Mouse (Mus musculus) CH12F3 (cell line): ENCODE results near the gene Lonp2.

Source experiments
- in situ Hi-C: fragments of 300-500 bp; cut with MboI; formaldehyde crosslinking; loops from 2 replicates; pipeline ENCODE4 v1.14.3; 2020; ENCODE audit warnings: low sequenced_read_pairs

Lonp2 gene

DNA sequence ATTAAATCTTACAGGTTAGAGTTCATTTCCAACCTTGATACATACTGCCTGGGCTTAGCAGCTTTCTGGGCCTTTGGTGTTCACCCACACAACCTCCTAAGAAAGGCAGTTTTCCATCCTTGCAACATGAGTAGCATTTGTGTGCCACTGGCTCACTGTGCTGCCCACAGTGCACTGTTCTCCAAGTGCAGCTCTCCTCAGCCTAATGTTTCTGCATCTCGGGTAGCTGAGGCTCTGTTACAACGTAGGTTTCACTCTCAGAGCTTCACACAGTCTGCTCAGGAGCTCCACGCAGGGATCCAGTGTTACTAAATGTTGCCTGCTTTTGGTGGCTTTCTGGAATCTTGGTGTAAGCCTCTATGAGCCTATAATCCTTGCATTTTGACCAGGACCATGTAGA is 81.5 kb downstream of the Lonp2 start:
- in situ Hi-C loops: no loop called here

GRCm38 (mm10) chr8:86706756-86707155 is 82.9 kb downstream of the Lonp2 start:
- in situ Hi-C loops: no loop called here

GRCm38 (mm10) chr8:86707873-86708272 is 84.0 kb downstream of the Lonp2 start:
- in situ Hi-C loops: no loop called here

- in situ Hi-C loops: no loop called here
Measured at GRCm38 (mm10) chr8:86712594-86712993, 88.8 kb downstream of the Lonp2 start.

DNA sequence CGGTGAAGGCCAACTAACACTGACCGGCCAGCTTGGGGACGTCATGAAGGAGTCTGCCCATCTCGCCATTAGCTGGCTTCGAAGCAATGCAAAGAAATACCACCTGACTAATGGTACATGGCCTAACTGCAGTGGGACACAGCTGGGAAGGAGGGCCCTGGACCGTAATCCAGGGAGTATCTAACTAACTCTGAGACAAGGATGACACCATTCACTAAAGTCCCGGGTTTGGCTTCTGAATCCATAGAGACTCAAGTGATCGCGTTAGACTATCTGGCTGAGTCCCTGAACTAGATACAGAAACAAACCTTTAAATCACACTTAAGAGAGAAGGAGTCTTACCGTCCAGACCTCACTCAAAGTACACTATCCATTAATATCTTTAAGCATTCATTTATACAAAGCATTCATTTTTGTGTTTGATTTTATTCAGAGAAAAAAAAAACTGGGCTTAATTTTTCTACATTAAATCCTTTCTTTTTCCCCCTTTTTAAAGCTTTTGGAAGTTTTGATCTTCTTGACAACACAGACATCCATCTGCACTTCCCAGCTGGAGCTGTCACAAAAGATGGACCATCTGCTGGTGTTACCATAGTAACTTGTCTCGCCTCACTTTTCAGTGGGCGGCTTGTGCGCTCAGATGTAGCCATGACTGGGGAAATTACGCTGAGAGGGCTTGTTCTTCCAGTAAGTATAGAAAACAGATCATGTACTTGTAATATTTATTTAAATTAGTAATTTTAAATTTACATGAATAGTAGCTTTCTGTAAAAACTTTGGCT is 89.8 kb downstream of the Lonp2 start:
- in situ Hi-C loops: no loop called here

- in situ Hi-C loops: no loop called here
Measured at GRCm38 (mm10) chr8:86718332-86718994, 94.6 kb downstream of the Lonp2 start.

GRCm38 (mm10) chr8:86719368-86719767 is 95.5 kb downstream of the Lonp2 start:
- in situ Hi-C loops: no loop called here

GRCm38 (mm10) chr8:86720756-86721459 is 97.1 kb downstream of the Lonp2 start:
- in situ Hi-C loops: no loop called here

GRCm38 (mm10) chr8:86721490-86721889 is 97.6 kb downstream of the Lonp2 start:
- in situ Hi-C loops: no loop called here

DNA sequence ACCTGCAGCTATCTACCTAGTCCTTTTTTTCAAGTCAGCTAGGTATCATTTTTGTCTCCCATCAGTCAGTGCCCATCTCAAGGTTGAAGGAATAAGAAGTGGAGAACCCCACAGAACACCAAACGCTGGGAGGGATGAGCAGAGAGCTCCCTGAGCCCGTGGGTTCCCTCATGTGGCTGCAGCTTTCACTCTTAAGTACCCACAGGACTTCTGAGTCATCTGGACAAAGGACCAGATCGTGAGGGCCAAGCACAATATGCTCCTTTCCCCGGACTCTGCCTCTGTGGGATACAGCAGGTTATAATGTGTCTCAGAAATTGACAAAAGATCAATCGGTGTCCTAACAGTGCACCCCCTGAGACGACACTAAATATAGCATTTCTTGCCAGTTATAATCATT is 103.1 kb downstream of the Lonp2 start:
- in situ Hi-C loops: no loop called here

DNA sequence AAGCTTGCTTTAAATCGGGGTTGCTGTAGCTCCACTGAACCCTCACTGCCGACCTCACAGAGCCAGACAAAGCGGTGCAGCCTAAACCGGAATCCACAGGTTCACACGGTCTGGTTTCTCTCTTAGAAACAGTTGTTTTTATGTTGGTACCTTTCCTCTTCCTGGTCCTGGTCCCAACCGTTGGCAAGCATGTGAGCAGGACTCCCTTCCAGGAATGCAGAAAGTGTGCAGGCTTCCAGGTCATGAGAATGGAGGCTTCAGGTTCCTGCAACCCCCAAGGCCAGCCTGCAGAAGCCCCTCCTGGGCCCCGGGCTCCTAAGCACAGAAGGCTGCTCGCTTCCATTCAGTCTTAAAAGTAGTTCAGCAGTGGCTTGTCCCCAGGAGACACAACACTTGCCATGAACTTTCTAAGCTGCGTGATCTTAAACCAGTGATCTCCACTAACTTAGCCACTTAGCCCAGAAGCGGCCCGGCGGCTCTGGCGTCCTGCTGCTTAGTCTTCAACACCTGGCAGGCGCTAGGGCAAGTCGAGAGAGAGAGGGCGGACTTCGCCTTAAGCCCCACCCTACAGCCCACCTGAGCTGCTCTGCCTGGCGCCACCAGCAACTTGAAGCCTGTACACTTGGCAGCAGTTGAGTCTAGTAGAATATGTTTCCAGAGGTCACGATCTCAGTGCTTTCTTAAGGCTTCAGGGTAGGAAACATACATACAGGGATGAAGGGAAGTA is 104.5 kb downstream of the Lonp2 start:
- in situ Hi-C loops: no loop called here

GRCm38 (mm10) chr8:86730303-86730702 is 106.5 kb downstream of the Lonp2 start:
- in situ Hi-C loops: no loop called here

DNA sequence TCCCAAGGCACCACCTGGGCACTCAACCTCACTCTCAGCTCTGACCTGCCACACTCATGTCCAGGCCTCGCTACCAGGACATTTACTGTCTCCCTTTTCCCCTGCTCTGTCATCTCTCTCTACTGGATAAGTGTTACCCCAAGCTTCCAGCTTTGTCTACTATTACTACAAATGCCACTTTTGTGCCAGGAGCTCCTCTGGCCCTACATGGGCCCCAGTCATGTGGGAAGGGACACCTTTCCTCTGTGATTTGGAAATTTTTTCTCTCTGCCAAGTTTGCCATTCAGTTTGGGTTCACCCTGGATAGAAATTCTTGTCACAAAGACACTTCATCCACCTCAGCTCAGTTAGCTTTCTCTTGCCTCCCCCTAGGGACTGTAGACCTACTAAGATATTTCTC is 107.0 kb downstream of the Lonp2 start:
- in situ Hi-C loops: no loop called here

- in situ Hi-C loops: no loop called here
Measured at GRCm38 (mm10) chr8:86734171-86734570, 110.3 kb downstream of the Lonp2 start.

- in situ Hi-C loops: no loop called here
Measured at GRCm38 (mm10) chr8:86734954-86735353, 111.1 kb downstream of the Lonp2 start.

DNA sequence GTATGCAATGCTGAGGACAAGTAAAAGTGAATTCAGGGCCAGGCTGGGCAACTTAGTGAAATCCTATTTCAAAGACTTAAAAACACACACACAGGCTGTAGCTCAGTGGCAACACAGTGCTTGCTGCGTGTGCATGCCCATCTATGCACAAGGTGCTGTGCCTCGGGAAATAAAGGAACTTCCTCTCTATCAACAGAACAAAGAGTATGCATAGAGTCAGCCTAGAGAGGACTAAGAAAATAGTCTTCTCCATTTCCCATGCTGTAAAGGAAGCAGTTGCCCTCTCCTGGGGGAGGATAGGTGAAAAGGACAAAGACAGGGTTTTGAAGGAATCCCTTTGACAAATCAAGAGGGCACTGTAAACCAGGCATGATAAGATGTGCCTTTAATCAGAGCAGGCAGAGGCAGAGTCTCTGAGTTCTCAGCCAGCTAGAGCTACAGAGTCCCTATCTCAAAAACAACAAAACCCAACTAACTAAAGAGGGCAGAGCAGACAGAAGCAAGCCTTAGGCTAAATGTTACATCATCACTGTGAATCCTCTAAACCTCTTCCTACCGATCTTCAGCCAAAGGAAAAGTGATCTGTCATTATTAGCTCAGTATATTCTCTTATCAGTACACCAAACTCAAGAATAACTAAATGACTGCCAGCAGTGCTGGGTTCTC is 111.7 kb downstream of the Lonp2 start:
- in situ Hi-C loops: no loop called here

DNA sequence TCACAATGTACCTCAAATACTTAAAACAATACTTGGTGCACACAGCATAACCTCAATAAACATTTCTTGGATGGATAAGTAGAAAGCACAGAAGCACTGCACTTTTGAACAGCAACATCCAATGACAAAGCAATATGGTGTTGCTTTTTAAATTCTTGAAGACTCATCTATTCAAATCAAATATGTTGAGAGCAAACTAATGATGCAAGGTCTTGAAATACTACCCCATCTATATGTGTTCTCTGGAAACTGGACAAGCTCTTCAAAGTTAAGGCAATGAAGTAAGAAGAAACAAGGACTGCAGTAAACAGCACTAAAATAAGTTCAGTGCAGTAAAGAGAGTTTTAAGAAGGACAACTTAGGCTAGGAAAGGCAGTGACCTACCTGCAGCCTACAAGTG is 117.1 kb downstream of the Lonp2 start:
- in situ Hi-C loops: no loop called here

GRCm38 (mm10) chr8:86741627-86742026 is 117.8 kb downstream of the Lonp2 start:
- in situ Hi-C loops: no loop called here

DNA sequence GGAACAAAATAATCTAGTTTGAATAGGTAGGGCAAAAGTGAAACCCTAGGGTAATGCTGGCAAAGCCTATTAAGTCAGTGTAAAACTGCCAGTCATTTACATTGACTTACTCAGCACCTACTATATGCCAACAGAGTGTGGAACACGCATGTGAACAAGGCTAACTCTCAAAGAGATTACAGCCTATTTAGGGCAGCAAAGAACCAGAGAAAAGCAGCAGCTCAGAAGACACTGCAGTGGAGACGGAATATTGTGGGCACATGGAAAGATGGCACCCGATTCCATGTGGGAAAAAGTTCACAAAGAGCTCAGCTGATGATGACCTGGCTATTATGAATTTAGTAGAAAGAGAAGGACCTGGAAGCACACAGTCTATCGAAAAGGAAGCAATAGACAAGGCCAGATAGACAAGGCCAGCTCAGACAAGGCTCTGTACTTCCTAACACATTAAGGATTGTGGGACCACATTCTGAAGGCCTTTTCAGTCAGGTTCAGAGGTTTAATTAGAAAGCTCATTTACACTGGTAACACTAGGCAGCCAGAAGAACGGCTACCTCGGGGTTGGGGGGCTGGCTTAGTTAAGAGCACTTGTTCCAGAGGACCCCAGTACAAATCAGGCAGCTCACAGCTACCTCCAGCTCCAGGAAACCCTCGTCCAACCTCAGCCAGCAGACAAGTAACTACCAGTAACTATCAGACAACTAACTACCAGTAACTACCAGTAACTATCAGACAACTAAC is 118.9 kb downstream of the Lonp2 start:
- in situ Hi-C loops: no loop called here
